Comparison of ENCODE assay signal across 1 mouse cellular context in genomic region chr15:86213753-86214548, GRCm38 (mm10).
TF ChIP-seq lines count a peak whose summit lies in the region.

Gene Tbc1d22a (plus strand): TSS chr15:86214459.

TF ChIP-seq in CH12.LX, 34 proteins besides CTCF, POLR2A, EP300 and RAD21 (continued from another document):
- peak; percentile 74 for TF ChIP-seq TCF12 (IDR thresholded peaks at IDR 0.05; ENCODE audit: low read depth, low read length)
- peak; percentile 87; the same call in 1 of the 2 replicates for TF ChIP-seq KAT2A (IDR thresholded peaks at IDR 0.05; ENCODE audit: insufficient replicate concordance, low read length)
TF ChIP-seq in CH12.LX: peak in this region for 12.
